Mouse (Mus musculus): ENCODE measurements around the gene Mpdu1. TPM values are rescaled to one million over a fixed set of nuclear protein-coding genes. Genes with fewer than 3 reads are reported as not detected.
A peak's percentile ranks its signal among the peaks of the same experiment; 100 is the strongest.

Mpdu1 gene
- polyA plus RNA-seq, 1 experiment from 2014 or later = 61.3 TPM

GRCm38 (mm10) chr11:69662967-69663671 is 677 bp upstream of the Mpdu1 start:
- 70% methylated on average over 13 of the region's 13 CpGs for WGBS
- peaks cover 15% of the 10 kb centered on the region; the same call in 1 of the 2 replicates for H3K36me3 ChIP-seq (ENCODE audit: insufficient read depth, low read length)
- peaks cover 12% of the 10 kb centered on the region; the same call in 1 of the 2 replicates for H3K4me1 ChIP-seq (ENCODE audit: insufficient read depth, low read depth, low read length)
- H3K27me3 ChIP-seq (replicated peaks; ENCODE audit: insufficient read depth, low read length) = no peaks in the 10 kb centered on the region
- no peaks in the 10 kb centered on the region for H3K9me3 ChIP-seq (ENCODE audit: low read length)
- no peak for TF ChIP-seq EP300 (IDR thresholded peaks at IDR 0.05)
- no peak for TF ChIP-seq CTCF (IDR thresholded peaks at IDR 0.05)
- DNase-seq (ENCODE audit: low spot score) (no peak), ATAC-seq (no peak)
- H3K4me2 ChIP-seq (replicated peaks; ENCODE audit: low read depth, low read length) = peak overlapping the region; percentile 52
- peak overlapping the region; percentile 96 for H3K27ac ChIP-seq (ENCODE audit: low read length)
- H3K9ac ChIP-seq (replicated peaks; ENCODE audit: low read depth) = peak overlapping the region; percentile 43; the same call in 1 of the 2 replicates
- H3K4me3 ChIP-seq (ENCODE audit: low read depth, low read length) = peak overlapping the region; percentile 54

DNA sequence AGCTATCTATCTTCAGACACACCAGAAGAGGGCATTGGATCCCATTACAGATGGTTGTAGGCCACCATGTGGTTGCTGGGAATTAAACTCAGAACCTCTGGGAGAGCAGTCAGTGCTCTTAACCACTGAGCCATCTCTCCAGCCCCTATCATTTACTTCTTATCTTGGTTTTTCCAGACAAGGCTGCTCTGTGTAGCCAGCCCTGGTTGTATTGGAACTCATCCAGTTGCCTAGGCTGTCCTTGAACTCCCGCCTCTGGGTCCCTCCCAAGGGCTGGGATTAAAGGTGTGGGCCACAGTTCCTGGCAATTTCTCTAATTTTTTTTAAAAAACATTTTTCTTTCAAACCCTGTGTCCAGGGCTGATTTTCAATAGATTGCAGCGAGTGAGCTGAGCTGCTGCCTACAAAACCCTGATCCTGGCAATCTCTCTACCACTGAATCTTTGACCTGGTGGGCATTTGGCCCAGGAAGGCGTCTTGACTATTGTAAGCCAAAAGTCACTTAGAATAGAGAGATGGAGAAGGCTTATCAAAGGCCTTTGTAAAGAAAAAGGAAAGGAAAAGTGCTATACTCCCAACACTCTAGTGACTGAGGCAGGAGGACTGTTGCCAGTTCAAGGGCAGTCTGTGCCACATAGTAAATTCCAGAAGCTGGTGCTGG is 1.1 kb downstream of the Mpdu1 start:
- Histone ChIP-seq H3K36me3 (ENCODE audit: insufficient read depth, low read length) (0 out of 2 replicates have a peak, but pooled peaks cover 13% of the 10 kb centered on the region), H3K4me3 (ENCODE audit: low read depth, low read length) (peak overlapping the region; percentile 54), H3K4me2 (replicated peaks; ENCODE audit: low read depth, low read length) (peak overlapping the region; percentile 52), H3K27me3 (replicated peaks; ENCODE audit: insufficient read depth, low read length) (no peaks in the 10 kb centered on the region), H3K4me1 (ENCODE audit: insufficient read depth, low read depth, low read length) (peaks cover 12% of the 10 kb centered on the region; the same call in 1 of the 2 replicates), H3K9me3 (ENCODE audit: low read length) (no peaks in the 10 kb centered on the region), H3K27ac (ENCODE audit: low read length) (peak overlapping the region; percentile 96), H3K9ac (replicated peaks; ENCODE audit: low read depth) (peak overlapping the region; percentile 43; the same call in 1 of the 2 replicates)
- TF ChIP-seq EP300 (IDR thresholded peaks at IDR 0.05) (no peak), CTCF (IDR thresholded peaks at IDR 0.05) (no peak)
- WGBS = 53% methylated on average over 3 of the region's 3 CpGs
- ATAC-seq (no peak), DNase-seq (ENCODE audit: low spot score) (no peak)

- Histone ChIP-seq H3K4me2 (replicated peaks; ENCODE audit: low read depth, low read length) (no peak overlapping the region), H3K9ac (replicated peaks; ENCODE audit: low read depth) (no peak overlapping the region), H3K36me3 (ENCODE audit: insufficient read depth, low read length) (0 out of 2 replicates have a peak, but pooled peaks cover 17% of the 10 kb centered on the region), H3K27me3 (replicated peaks; ENCODE audit: insufficient read depth, low read length) (no peaks in the 10 kb centered on the region), H3K27ac (ENCODE audit: low read length) (no peak overlapping the region), H3K9me3 (ENCODE audit: low read length) (no peaks in the 10 kb centered on the region), H3K4me1 (ENCODE audit: insufficient read depth, low read depth, low read length) (peaks cover 5% of the 10 kb centered on the region; the same call in 1 of the 2 replicates), H3K4me3 (ENCODE audit: low read depth, low read length) (no peak overlapping the region)
- no peak for DNase-seq (ENCODE audit: low spot score)
- no peak for ATAC-seq
- TF ChIP-seq EP300 (IDR thresholded peaks at IDR 0.05) = no peak
- no peak for TF ChIP-seq CTCF (IDR thresholded peaks at IDR 0.05)
- 83% methylated on average over 15 of the region's 15 CpGs for WGBS
These were observed 5.0 kb downstream of the Mpdu1 start for GRCm38 (mm10) chr11:69657462-69657881.

GRCm38 (mm10) chr11:69656617-69657461 is 5.6 kb downstream of the Mpdu1 start:
- no peak overlapping the region for H3K27ac ChIP-seq (ENCODE audit: low read length)
- no peak overlapping the region for H3K9ac ChIP-seq (replicated peaks; ENCODE audit: low read depth)
- no peak overlapping the region for H3K4me3 ChIP-seq (ENCODE audit: low read depth, low read length)
- peaks cover 5% of the 10 kb centered on the region; the same call in 1 of the 2 replicates for H3K4me1 ChIP-seq (ENCODE audit: insufficient read depth, low read depth, low read length)
- no peaks in the 10 kb centered on the region for H3K27me3 ChIP-seq (replicated peaks; ENCODE audit: insufficient read depth, low read length)
- H3K4me2 ChIP-seq (replicated peaks; ENCODE audit: low read depth, low read length) = no peak overlapping the region
- peak; percentile 81 for TF ChIP-seq CTCF (IDR thresholded peaks at IDR 0.05)
- no peak for TF ChIP-seq EP300 (IDR thresholded peaks at IDR 0.05)
- ATAC-seq = no peak
- no peaks in the 10 kb centered on the region for H3K9me3 ChIP-seq (ENCODE audit: low read length)
- 0 out of 2 replicates have a peak, but pooled peaks cover 19% of the 10 kb centered on the region for H3K36me3 ChIP-seq (ENCODE audit: insufficient read depth, low read length)
- DNase-seq (ENCODE audit: low spot score) = peak; percentile 77
- WGBS = 76% methylated on average over 10 of the region's 10 CpGs

DNA sequence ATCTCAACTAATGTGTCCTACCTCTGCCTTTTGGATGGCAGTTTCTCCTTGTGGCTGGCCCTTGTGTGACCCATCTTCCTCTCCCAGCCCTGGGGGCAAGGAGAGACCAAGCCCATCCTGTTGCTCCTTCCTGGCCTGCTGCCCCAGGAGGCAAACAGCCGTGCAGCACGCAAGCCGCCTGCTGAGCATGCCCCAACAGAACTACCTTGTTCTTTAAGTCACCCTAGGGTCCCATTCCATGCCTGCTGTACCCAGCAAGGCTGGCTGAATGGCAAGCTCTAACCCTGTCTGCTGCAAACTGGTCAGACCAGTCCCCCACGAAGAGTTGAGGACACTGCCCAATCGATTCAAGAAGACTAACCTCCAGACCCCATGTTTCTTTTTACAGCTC is 6.4 kb downstream of the Mpdu1 start:
- Histone ChIP-seq H3K27ac (ENCODE audit: low read length) (no peak overlapping the region), H3K4me3 (ENCODE audit: low read depth, low read length) (no peak overlapping the region), H3K9me3 (ENCODE audit: low read length) (no peaks in the 10 kb centered on the region), H3K4me2 (replicated peaks; ENCODE audit: low read depth, low read length) (no peak overlapping the region), H3K27me3 (replicated peaks; ENCODE audit: insufficient read depth, low read length) (no peaks in the 10 kb centered on the region), H3K9ac (replicated peaks; ENCODE audit: low read depth) (no peak overlapping the region), H3K4me1 (ENCODE audit: insufficient read depth, low read depth, low read length) (no peaks in the 10 kb centered on the region), H3K36me3 (ENCODE audit: insufficient read depth, low read length) (peaks cover 25% of the 10 kb centered on the region; the same call in 1 of the 2 replicates)
- no peak for TF ChIP-seq EP300 (IDR thresholded peaks at IDR 0.05)
- TF ChIP-seq CTCF (IDR thresholded peaks at IDR 0.05) = 0 out of 2 replicates have a peak, but pooled peaks have one; percentile 7
- DNase-seq (ENCODE audit: low spot score) (no peak), ATAC-seq (no peak)
- 67% methylated on average over 5 of the region's 5 CpGs for WGBS
